Mouse (Mus musculus): Measurements from ENCODE around the gene Tekt1. TPM values are rescaled to one million over a fixed set of nuclear protein-coding genes. Genes with fewer than 3 reads are reported as not detected.
A peak's percentile ranks its signal among the peaks of the same experiment; 100 is the strongest.

The Tekt1 gene
- total RNA-seq, 2 experiments from 2014 or later = not detected

- DNase-seq = no peak
- intact Hi-C loops (cut with DNase I) = loop anchor here (5.0 kb wide), 1 partner anchor 599 kb away; no protein-coding TSS in a partner anchor
These were observed 31.0 kb upstream of the Tekt1 start for GRCm38 (mm10) chr11:72393243-72393642.

GRCm38 (mm10) chr11:72391181-72391580 lies 28.9 kb upstream of the Tekt1 start:
- DNase-seq = no peak

GRCm38 (mm10) chr11:72389407-72390142 lies 27.3 kb upstream of the Tekt1 start:
- no peak for DNase-seq
- intact Hi-C loops (cut with DNase I) = loop anchor here (5.0 kb wide), 1 partner anchor 603 kb away; no protein-coding TSS in a partner anchor

More at GRCm38 (mm10) chr11:72391181-72391580, 28.9 kb upstream of the Tekt1 start:
- intact Hi-C loops (cut with DNase I) = loop anchor here (5.0 kb wide), 1 partner anchor 601 kb away; no protein-coding TSS in a partner anchor

GRCm38 (mm10) chr11:72388113-72388529 lies 25.9 kb upstream of the Tekt1 start:
- DNase-seq = no peak
- intact Hi-C loops (cut with DNase I) = no loop called here

DNA sequence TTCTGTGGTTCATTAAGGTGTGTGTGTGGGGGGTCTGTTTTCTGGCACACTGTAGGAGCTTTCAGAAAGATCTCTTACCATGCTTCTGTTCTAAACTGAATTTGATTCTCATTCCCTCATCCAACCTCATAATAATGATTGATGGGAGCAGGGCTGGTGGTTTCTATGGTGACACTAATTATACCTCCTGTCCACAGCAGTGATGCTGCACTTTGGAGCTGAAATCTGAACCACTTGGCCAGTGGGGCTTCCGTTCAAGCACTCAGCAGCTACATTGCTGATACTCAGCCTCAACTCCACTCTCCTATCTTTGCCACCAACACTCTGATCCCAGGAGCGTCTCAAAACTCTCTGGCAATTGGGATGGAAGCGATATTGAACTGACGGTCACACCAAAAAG lies 17.1 kb upstream of the Tekt1 start:
- intact Hi-C loops (cut with DNase I) = no loop called here
- DNase-seq = no peak

DNA sequence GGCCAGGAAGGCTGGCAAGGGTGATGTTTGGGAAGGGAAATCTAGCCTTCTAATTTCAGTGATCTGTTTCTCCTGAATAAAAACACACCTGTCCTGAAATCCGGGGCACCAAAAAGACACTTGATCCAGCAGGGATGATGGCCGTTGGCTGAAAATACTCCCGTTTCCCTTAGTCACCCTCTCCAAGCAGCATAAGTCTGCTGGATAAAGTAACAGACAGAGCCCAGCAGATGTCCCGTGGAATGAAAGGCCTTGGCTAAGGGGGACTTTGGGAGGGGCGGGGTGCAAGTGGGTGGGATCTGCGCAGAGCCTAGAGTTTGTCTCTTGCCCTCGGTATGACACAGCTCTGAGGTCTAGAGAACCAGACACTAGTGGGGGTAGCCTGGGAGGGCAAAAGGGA lies 16.0 kb upstream of the Tekt1 start:
- DNase-seq = no peak
- intact Hi-C loops (cut with DNase I) = no loop called here

DNA sequence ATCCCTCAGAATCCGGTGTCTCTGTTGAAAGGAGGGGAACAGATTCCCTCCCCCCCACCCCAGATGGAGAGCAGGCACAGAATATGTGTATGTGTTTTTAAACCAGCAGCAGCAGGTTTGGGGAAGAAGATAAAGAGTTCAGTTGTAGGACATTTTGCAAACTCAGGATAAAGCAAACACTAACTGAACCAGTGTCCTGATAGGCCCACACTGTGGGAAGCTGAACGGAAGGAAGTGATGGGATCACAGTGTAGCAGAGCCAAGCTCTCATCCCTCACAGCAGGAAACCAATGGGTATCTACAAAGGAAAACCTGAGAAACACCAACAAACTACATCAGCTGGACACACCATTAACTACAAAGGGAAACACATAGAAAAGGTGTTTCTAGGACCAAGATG lies 14.3 kb upstream of the Tekt1 start:
- intact Hi-C loops (cut with DNase I) = no loop called here
- no peak for DNase-seq

DNA sequence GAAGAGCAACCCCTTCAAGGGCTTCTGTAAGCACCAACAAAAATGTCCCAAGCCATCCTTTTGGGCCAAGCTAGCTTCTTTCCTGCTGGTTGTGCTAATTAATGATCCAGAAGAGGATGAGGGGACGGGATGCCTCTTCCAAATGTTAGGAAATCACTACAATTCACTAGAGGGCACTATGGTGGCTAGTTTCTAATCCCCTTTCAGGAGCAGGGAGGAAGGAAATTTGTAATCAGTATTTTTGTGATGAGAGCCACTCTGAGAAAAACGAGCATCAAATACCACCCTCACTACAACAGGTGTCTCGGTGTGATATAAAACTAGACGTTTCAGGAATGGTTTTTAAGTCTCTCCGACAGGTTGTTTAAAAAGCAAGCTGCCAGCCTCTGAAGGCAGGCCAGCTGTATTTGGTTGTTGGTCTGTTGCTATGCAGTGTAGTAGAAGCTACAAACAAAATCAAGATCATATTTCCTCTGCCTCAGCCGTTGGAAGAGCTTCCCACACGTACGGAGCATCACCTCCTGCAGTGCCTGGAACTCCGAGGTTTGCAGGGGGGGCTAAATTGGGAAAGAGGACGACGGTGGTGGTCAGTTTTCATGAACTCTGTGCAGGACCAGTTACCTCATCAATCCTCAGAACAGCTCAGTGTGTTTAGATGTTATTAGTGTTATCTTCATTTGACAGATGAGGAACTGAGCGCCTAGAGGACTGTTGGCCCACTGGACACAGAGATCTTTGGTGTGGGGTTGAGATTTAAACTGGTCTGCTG lies 7.8 kb upstream of the Tekt1 start:
- DNase-seq = peak in 1 of 2 experiments; percentile 27

GRCm38 (mm10) chr11:72367934-72368674 lies 5.9 kb upstream of the Tekt1 start:
- DNase-seq = no peak
- intact Hi-C loops (cut with DNase I) = no loop called here

More for the DNA sequence above, 7.8 kb upstream of the Tekt1 start:
- intact Hi-C loops (cut with DNase I) = loop anchor here (1.0 kb wide), 1 partner anchor 58 kb away; no protein-coding TSS in a partner anchor

DNA sequence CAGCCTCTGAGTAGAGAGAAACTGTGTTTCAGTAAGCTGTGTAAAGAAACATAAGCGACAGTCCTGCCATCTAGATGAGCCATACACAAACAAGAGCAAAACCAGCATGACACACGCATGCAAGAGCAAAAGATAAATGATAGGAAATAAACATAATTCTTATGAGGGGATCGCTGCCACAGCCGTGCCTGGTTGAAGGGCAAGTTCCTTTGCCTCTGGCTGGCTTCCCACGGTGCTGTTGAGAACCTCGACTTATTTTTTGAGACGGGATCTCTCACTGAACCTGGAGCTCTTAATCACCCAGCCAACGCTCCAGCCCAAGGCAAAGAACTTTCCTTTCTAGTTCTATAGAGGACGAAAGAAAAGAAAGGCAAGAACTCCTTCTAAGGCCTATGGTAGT lies 3.9 kb upstream of the Tekt1 start:
- intact Hi-C loops (cut with DNase I) = no loop called here

GRCm38 (mm10) chr11:72364526-72364925 lies 2.3 kb upstream of the Tekt1 start:
- intact Hi-C loops (cut with DNase I) = no loop called here
- no peak for DNase-seq

More for the DNA sequence above, 3.9 kb upstream of the Tekt1 start:
- no peak for DNase-seq

DNA sequence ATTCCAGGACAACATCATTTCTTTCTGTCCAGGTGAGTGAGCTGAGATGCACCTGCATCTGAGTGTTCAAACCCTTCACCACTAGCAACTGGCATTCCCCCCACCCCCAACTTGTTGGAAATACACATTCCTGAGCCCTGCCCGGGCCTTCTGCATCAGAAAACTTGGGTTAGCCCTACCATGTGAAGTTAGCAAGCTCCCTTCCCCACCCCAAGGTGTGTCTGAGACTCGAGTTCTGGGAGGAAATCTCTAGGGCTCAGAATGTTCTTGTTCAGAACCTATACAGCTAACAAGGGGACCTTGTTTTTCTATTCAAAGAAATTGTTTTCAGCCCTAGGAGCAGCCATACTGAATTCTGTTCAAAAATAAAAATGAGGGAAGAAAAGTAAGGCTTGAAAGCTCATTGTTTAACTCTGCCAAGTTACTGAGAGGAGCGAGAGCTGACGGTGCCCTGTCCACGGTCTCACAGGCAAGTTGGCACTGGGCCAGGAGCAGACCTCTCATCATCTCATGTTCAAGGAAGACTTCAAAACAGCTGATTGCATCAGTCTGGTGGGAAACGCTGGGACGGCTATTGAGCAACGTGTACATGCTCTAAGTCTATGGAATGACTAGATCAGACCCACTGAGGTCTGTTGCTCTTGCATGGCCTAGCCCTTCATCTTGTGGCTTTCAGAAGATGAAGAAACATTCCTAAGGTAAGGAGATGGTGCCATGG lies 1.4 kb upstream of the Tekt1 start:
- intact Hi-C loops (cut with DNase I) = no loop called here
- DNase-seq = no peak

DNA sequence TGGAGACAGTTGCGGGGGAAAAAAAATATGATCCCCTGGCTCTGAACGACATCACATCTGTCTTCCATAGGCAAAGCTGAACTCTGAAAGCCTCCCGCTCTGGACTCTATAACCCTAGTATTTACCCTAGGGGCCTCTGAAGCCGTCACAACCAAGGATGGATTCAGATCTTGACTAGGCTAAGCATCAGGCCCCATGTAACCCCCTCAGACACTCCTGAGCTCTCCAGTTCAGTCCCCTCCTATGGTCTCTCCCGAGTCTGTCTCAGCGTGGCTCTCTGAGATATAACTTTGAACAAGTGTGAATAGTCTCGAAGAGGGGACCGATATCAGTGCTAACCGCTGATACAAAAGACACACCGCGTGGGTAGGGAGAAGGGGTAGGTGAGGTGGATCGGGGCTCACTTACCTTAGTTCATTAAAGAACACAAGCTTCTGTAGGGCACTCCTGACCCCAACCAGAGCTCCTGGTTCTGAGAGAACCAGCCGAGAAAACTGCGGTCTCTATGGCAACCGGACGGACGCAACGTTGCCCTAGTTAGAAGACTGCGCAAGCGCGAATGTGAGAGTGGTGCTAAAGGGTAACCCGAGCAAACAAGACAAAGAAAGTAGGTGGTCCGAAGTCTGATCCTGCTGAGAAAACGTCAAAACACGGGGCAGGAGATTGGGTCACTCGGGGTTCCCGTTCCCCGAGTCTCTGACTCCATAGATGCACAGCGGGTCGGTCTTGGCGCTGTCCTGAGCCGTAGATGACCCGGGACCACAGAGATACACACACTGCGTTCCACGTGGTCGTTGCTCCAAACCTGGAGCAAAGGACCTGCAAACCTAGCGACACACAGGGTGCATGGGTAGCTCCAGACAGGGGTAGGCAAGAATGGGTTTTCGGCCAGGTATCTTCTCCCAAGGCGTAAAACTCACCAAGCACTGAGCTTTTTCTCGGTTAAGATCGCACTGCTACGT lies 576 bp downstream of the Tekt1 start:
- intact Hi-C loops (cut with DNase I) = no loop called here
- peak; percentile 38 to 41 for DNase-seq

DNA sequence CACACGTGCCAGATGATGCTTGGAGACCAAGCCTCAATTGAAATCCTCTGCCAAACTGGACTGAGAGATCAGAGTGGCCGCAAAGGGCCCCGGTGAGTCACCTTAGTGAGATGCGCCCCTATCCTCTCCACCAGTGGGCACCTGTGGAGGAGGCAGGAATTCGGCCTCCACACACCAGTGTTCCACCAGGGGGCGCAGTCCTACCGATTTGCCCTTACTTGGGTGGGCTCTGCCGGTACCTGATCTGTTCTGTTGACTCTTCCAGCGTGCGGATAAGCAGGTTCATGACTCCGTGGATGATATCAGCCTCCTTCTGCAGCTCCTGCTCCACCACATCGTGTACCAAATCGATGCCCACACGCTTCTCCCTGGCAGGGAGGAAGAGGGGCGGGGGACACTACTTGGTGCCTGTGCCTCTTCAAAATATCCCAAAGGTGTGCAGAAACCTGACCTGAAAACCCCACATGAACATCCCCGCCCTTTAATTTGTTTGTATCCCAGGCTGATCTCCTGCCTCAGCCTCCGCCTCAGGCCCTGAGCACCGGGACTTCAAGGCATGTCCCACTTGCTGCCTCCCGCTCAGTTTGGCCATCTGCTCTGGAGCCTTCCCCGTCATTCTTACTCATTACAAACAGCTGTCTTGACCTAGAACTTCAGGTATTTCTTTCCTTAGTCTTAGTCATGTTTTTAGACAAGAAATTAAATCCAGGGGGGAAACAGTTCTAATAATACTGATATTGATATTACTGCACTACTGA lies 7.1 kb downstream of the Tekt1 start:
- DNase-seq = peak; percentile 80 to 87
- intact Hi-C loops (cut with DNase I) = loop anchor here (1.0 to 10.0 kb wide), 3 partner anchors 73 to 380 kb away; no protein-coding TSS in a partner anchor

- no peak for DNase-seq
- intact Hi-C loops (cut with DNase I) = loop anchor here (10.0 kb wide), 1 partner anchor 382 kb away; no protein-coding TSS in a partner anchor
These were observed 9.1 kb downstream of the Tekt1 start for GRCm38 (mm10) chr11:72353186-72353585.

DNA sequence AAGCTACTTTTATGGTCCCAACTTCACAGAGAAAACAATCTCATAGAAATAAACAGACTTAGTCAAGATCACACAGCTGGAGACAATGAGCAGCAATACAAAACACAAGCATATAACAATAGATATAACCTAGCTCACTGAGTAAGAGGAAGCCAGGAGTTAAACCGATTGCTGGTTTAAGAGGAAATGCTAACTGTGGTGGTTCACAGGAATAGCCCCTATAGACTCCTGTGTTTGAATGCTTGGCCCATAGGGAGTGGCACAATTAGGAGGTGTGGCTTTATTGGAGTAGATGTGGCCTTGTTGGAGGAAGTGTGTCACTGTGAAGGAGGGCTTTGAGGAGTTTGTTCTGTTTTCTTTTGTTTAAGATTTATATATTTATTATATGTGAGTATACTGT lies 10.0 kb downstream of the Tekt1 start:
- no peak for DNase-seq
- intact Hi-C loops (cut with DNase I) = loop anchor here (10.0 kb wide), 1 partner anchor 383 kb away; no protein-coding TSS in a partner anchor

- no peak for DNase-seq
- intact Hi-C loops (cut with DNase I) = loop anchor here (10.0 kb wide), 1 partner anchor 385 kb away; no protein-coding TSS in a partner anchor
These were observed 12.6 kb downstream of the Tekt1 start for GRCm38 (mm10) chr11:72349652-72350051.

DNA sequence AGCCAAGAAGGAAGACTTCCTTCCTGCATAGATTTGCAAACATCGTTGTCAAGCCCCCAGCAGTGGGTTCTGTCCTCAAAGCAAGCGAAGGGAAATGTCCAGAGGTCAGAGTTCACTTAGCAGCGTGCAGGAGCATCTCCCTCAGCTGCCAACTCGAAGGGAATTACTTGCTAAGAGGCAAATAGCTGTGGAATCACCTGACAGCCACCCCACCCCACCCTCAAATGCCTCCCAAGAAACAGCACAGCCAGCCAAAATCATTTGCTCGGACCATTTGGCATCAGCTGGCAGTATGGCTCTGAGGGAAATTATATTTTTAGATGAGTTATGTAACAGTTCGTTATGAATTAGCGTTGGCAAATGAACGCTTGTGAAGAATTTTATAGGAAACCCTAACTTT lies 13.2 kb downstream of the Tekt1 start:
- intact Hi-C loops (cut with DNase I) = no loop called here
- no peak for DNase-seq

Measured in heart, postnatal 36 days (tissue).